Mouse (Mus musculus): ENCODE results near the gene Tapbp. TPM values are rescaled to one million over a fixed set of nuclear protein-coding genes. Genes with fewer than 3 reads are reported as not detected.

Gene Tapbp
- total RNA-seq, 1 experiment from 2014 or later, result 79.8 TPM

DNA sequence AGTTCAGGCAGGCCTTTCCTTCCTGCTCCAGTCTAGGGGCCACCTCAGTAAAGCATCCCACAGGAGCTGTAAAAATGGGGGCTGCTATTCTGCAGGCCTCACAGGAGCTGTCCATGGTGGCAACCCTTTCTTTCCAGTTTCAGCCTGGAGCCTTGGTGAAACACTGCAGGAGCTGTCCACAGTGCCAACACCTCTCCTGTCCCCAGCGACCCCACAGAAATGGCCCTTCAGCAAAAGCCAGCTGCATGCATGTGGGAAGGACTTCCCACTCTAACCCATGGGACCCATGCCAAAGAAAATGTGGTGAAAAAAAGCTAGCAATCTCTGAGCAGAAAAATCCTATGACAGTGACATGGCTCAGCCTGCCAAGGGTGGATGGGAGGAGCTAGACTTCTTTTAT, 57.0 kb downstream of the Tapbp start:
- ATAC-seq (replicated peaks in 1 of 2; ENCODE audit: insufficient read depth in 1 of 2, low FRiP score in 2 of 2, low TSS enrichment in 1 of 2, low read depth in 1 of 2, poor library complexity in 2 of 2, severe bottlenecking in 2 of 2), result 0 out of 4 replicates have a peak, but pooled peaks of 1 of the 2 experiments have one; percentile 29

DNA sequence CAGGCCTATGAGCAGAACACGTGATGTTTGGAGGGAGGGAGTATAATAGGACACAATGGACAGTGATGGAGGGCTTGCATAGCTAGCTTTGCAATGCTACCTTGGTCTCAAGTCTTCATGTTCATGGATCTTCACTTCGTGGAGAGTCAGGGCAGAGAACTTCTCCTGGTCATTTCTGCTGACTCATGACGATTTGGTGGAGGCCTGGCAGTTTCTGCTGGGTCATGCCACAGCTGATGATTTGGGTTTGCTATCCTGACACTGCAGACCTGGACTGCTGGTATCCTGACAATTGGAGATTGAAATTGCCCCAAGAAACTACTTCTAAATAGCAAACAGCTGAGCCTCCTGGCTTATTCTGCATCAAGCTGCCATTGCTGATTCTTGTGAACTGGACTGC, 57.9 kb downstream of the Tapbp start:
- no peak for ATAC-seq (replicated peaks in 1 of 2; ENCODE audit: insufficient read depth in 1 of 2, low FRiP score in 2 of 2, low TSS enrichment in 1 of 2, low read depth in 1 of 2, poor library complexity in 2 of 2, severe bottlenecking in 2 of 2)

DNA sequence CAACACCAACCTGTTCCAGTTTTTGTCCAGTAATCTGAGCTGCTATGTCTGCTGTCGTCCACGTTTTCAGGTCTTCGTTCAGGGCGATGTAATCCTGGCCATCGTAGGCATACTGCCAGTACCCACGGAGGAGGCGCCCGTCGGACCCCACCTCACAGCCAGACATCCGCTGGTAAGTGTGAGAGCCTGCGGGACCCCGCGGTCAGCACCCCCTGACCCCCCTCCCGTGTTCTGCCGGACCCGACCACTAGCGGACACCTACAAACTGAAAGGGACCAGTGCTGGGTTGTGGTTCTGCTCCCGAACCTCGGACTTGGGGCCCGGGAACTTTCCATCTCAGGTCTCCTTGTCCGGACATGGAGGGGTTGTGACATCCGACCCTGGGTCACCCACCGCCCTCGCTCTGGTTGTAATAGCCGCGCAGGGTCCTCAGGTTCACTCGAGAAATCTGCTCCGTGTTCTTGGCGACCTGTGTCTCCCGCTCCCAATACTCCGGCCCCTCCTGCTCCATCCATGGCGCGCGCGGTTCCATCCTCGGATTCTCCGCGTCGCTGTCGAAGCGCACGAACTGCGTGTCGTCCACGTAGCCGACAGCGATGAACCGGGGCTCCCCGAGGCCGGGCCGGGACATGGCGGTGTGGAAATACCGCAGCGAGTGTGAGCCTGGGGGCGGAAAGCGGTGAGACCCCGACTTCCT, 62.3 kb downstream of the Tapbp start:
- no peak for ATAC-seq (replicated peaks in 1 of 2; ENCODE audit: insufficient read depth in 1 of 2, low FRiP score in 2 of 2, low TSS enrichment in 1 of 2, low read depth in 1 of 2, poor library complexity in 2 of 2, severe bottlenecking in 2 of 2)

DNA sequence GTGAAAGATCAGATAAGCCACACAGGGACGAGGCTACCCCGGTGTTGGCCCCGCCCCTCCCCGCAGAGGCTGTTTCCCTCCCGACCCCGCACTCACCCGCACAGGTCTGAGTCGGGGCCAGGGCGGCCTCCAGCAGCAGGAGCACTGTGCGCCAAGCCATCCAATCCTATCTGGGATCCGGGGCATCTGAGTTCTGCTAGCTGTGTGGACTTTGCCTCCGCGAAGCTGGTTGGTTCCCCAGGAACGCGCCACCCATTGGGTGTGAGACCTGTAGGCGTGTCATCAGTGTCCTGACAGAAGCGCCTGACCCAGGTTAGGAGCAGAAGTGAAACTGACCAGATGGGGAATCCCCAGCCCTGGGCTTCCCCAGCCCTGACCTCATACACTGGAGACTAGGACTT, 62.9 kb downstream of the Tapbp start:
- peak; percentile 91 for ATAC-seq (replicated peaks in 1 of 2; ENCODE audit: insufficient read depth in 1 of 2, low FRiP score in 2 of 2, low TSS enrichment in 1 of 2, low read depth in 1 of 2, poor library complexity in 2 of 2, severe bottlenecking in 2 of 2)

Other genes starting within 250 kb of the Tapbp start
- 275 and 543 TPM in 2 replicates for gene Hnrnpm, start 229.0 kb upstream of the Tapbp start, total RNA-seq (2017)
- 20.5 and 28.7 TPM in 2 replicates for gene March2, start 197.2 kb upstream of the Tapbp start, total RNA-seq (2017)
- gene Rab11b, start 155.4 kb upstream of the Tapbp start, total RNA-seq (2017), result 31.6 and 49.3 TPM in 2 replicates
- 5.6 and 6.6 TPM in 2 replicates for gene Angptl4, start 134.1 kb upstream of the Tapbp start, total RNA-seq (2017)
- gene Kank3, start 105.4 kb upstream of the Tapbp start, total RNA-seq (2017), result 7.6 and 12.8 TPM in 2 replicates
- 2,029 and 3,129 TPM in 2 replicates for gene Rps28, start 91.3 kb upstream of the Tapbp start, total RNA-seq (2017)
- gene Ndufa7, start 91.3 kb upstream of the Tapbp start, total RNA-seq (2017), result 123 and 126 TPM in 2 replicates
- gene Cd320, start 72.8 kb upstream of the Tapbp start, total RNA-seq (2017), result 11.3 and 22.1 TPM in 2 replicates
- not detected in 2 replicates for gene Gm7029, start 42.1 kb upstream of the Tapbp start, total RNA-seq (2017)
- 24.7 and 37.6 TPM in 2 replicates for gene Kifc1, start 25.2 kb upstream of the Tapbp start, total RNA-seq (2017)
- 3.3 and 4.4 TPM in 2 replicates for gene Platr17, start 10.8 kb upstream of the Tapbp start, total RNA-seq (2017)
- 26.5 and 27.7 TPM in 2 replicates for gene Daxx, start 6.5 kb upstream of the Tapbp start, total RNA-seq (2017)
- gene Zbtb22, start within 50 bp of the Tapbp start, total RNA-seq (2017), result 20.4 and 21.4 TPM in 2 replicates
- 36.6 and 57.1 TPM in 2 replicates for gene Rgl2, start 13.6 kb downstream of the Tapbp start, total RNA-seq (2017)
- 89.1 and 115 TPM in 2 replicates for gene Pfdn6, start 24.4 kb downstream of the Tapbp start, total RNA-seq (2017)
- gene Wdr46, start 24.8 kb downstream of the Tapbp start, total RNA-seq (2017), result 34.8 and 57.1 TPM in 2 replicates
- gene B3galt4, start 35.6 kb downstream of the Tapbp start, total RNA-seq (2017), result 3.1 and 7.3 TPM in 2 replicates
- gene Vps52, start 39.9 kb downstream of the Tapbp start, total RNA-seq (2017), result 18.1 and 19.1 TPM in 2 replicates
- 1,150 and 1,883 TPM in 2 replicates for gene Rps18, start 40.1 kb downstream of the Tapbp start, total RNA-seq (2017)
- gene H2-K1, start 84.4 kb downstream of the Tapbp start, total RNA-seq (2017), result 1,467 and 1,957 TPM in 2 replicates
- gene Ring1, start 108.8 kb downstream of the Tapbp start, total RNA-seq (2017), result 10.6 and 15.7 TPM in 2 replicates
- 81.8 and 89.3 TPM in 2 replicates for gene H2-Ke6, start 112.2 kb downstream of the Tapbp start, total RNA-seq (2017)
- gene Slc39a7, start 115.8 kb downstream of the Tapbp start, total RNA-seq (2017), result 60.8 and 96.9 TPM in 2 replicates
- gene Rxrb, start 115.9 kb downstream of the Tapbp start, total RNA-seq (2017), result 41.2 and 51.3 TPM in 2 replicates
- gene Col11a2, start 123.5 kb downstream of the Tapbp start, total RNA-seq (2017), result 2.4 and 2.9 TPM in 2 replicates
- 9.2 and 16.9 TPM in 2 replicates for gene H2-Oa, start 176.4 kb downstream of the Tapbp start, total RNA-seq (2017)
- 88.1 and 135 TPM in 2 replicates for gene H2-DMa, start 203.6 kb downstream of the Tapbp start, total RNA-seq (2017)
- 348 and 418 TPM in 2 replicates for gene Brd2, start 206.7 kb downstream of the Tapbp start, total RNA-seq (2017)
- gene H2-DMb2, start 227.4 kb downstream of the Tapbp start, total RNA-seq (2017), result 4.6 and 6.4 TPM in 2 replicates
- gene H2-DMb1, start 237.2 kb downstream of the Tapbp start, total RNA-seq (2017), result 51.5 and 55.9 TPM in 2 replicates

Data from hematopoietic stem cell, adult 5-6 weeks (primary cell).